Mouse (Mus musculus) right cerebral cortex, adult 2 months (tissue): ENCODE data around the gene Actr8.

Experiments
- DNase-seq, 2 experiments: peaks; one replicate each; pipeline ENCODE4 v3.0.0; 2021 to 2022; ENCODE audit warnings: low spot score in 2 of 2

Actr8 gene

GRCm38 (mm10) chr14:29978254-29979204, at the start of gene Actr8:
Gene Actr8 (plus strand): TSS chr14:29978337.
- DNase-seq = peak; percentile 89 to 95

GRCm38 (mm10) chr14:29928966-29929365, 49.2 kb upstream of the Actr8 start:
- no peak for DNase-seq

GRCm38 (mm10) chr14:29935516-29935915, 42.6 kb upstream of the Actr8 start:
- no peak for DNase-seq

GRCm38 (mm10) chr14:29937466-29937865, 40.7 kb upstream of the Actr8 start:
- peak; percentile 57 to 63 for DNase-seq

- no peak for DNase-seq
These were observed 38.4 kb upstream of the Actr8 start for GRCm38 (mm10) chr14:29939600-29940312.

- no peak for DNase-seq
These were observed 37.8 kb upstream of the Actr8 start for GRCm38 (mm10) chr14:29940313-29940812.

GRCm38 (mm10) chr14:29940877-29941276, 37.3 kb upstream of the Actr8 start:
- DNase-seq = peak; percentile 51 to 68

GRCm38 (mm10) chr14:29946761-29947309, 31.3 kb upstream of the Actr8 start:
- DNase-seq = peak in 1 of 2 experiments; percentile 2

- DNase-seq = no peak
These were observed 27.3 kb upstream of the Actr8 start for GRCm38 (mm10) chr14:29950805-29951204.

GRCm38 (mm10) chr14:29957393-29957792, 20.7 kb upstream of the Actr8 start:
- no peak for DNase-seq

GRCm38 (mm10) chr14:29967611-29968010, 10.5 kb upstream of the Actr8 start:
- DNase-seq = no peak

- peak; percentile 95 to 97 for DNase-seq
These were observed 9.9 kb upstream of the Actr8 start, which contains the start of gene Selenok for GRCm38 (mm10) chr14:29968075-29968821. Gene Selenok (plus strand): TSS chr14:29968308.

- DNase-seq = no peak
These were observed 6.7 kb upstream of the Actr8 start for GRCm38 (mm10) chr14:29971446-29971845.

- no peak for DNase-seq
These were observed 6.1 kb upstream of the Actr8 start for GRCm38 (mm10) chr14:29971993-29972392.

GRCm38 (mm10) chr14:29976927-29977326, 1.2 kb upstream of the Actr8 start:
- DNase-seq = no peak

GRCm38 (mm10) chr14:29980447-29981205, 2.5 kb downstream of the Actr8 start:
- DNase-seq = no peak

- DNase-seq = no peak
These were observed 8.0 kb downstream of the Actr8 start for GRCm38 (mm10) chr14:29986096-29986495.

- DNase-seq = no peak
These were observed 9.1 kb downstream of the Actr8 start for GRCm38 (mm10) chr14:29987276-29987675.

- DNase-seq = no peak
These were observed 9.6 kb downstream of the Actr8 start for GRCm38 (mm10) chr14:29987739-29988138.

GRCm38 (mm10) chr14:29988337-29988736, 10.2 kb downstream of the Actr8 start:
- DNase-seq = no peak

- no peak for DNase-seq
These were observed 16.8 kb downstream of the Actr8 start for GRCm38 (mm10) chr14:29994976-29995375.
